Mouse (Mus musculus) cerebellum, adult 18-20 months (tissue): Measurements from ENCODE around the gene Myt1.
"Not testable (repeated sequence)": the region's sequence is repeated elsewhere in the genome, so short reads cannot be mapped to it uniquely, and the experiment has no call there.

Experiments
- DNase-seq, 2 experiments: peaks; one replicate each; pipeline ENCODE4 v3.0.0; 2021

Gene Myt1

DNA sequence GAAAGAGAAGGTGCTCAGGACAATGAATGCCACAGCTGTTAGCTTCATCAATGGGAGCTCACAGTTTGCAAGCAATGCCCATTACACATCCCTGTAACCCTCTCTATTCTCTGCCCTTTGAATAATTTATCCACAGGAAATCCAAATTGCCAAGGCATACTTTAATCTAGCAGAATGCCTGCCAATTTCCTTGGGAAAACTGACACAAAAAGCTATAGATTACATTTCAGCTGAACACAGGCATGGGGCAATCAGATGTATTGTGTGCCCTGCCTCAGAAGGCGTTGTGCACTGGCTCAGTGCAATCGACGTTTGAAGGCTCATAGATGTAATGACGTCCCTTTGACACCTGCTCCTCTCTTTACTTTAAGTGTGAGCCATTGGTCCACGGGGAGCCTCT is 24.7 kb downstream of the Myt1 start:
- no peak for DNase-seq

DNA sequence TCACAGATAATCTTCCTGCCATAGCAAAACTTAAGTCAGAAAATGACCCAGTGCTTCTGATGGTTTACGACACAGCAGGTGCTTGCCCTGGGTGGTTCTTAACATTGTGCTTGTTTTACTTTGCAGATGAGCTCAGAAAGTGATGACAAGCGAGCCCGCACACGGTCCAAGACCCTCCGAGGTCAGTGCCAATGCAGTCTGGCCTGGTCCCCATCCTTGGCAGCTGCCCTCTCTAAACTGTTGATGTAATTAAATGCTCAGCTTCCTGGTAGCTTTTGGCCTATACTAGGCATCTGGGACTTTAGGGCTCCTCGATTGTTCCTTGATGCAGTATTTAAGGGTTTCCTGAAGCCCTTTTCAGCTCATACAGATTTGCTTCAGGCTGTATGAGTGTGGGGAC is 26.3 kb downstream of the Myt1 start:
- no peak for DNase-seq

DNA sequence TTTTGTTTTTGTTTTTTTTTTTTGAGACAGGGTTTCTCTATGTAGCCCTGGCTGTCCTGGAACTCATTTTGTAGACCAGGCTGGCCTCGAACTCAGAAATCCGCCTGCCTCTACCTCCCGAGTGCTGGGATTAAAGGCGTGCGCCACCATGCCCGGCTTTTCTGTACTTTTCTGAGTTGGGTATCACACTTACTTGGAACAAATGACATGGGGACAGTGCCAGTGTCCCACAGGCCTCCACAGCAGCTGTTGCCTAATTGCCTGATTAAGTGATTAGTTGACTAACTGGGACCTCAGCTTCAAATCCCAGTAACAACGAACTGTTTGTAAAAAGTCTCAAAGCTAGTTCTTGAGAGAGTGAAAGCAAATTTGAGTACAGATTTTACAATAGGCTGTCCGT is 30.1 kb downstream of the Myt1 start:
- not testable (repeated sequence) for DNase-seq

DNA sequence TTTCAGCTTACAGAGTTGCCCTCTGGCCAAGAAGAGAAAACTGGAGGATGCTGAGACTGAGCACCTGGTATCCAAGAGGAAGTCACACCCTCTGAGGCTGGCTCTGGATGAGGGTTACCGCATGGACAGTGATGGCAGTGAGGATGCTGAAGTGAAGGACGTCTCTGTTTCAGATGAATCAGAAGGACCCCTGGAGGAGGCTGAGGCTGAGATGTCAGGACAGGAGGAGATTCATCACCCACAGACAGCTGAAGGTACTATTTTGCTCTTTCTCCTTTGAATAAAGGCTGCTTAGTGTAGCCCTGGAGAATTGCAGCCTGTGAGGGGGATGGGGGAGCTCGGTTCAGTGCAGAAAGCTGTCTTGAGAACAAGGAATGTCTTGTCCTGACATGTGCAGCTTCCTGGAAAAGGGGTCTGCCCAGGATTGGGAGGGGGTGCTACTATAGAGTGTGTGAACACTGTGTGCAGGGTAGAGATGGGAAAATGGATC is 32.6 kb downstream of the Myt1 start:
- peak; percentile 40 to 53 for DNase-seq

DNA sequence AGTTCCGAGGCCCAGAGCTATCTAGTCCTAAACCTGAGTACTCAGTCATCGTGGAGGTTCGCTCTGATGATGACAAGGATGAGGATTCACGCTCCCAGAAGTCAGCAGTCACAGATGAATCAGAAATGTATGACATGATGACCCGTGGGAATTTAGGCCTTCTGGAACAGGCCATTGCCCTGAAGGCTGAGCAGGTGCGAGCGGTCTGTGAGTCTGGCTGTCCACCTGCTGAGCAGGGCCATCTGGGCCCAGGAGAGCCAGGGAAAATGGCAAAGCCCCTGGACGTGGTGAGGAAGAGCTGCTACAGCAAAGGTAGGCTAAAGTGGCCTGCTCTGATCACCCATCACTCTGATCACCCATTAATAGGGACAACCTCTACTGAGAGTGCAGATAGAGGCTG is 34.5 kb downstream of the Myt1 start:
- peak; percentile 85 to 89 for DNase-seq

DNA sequence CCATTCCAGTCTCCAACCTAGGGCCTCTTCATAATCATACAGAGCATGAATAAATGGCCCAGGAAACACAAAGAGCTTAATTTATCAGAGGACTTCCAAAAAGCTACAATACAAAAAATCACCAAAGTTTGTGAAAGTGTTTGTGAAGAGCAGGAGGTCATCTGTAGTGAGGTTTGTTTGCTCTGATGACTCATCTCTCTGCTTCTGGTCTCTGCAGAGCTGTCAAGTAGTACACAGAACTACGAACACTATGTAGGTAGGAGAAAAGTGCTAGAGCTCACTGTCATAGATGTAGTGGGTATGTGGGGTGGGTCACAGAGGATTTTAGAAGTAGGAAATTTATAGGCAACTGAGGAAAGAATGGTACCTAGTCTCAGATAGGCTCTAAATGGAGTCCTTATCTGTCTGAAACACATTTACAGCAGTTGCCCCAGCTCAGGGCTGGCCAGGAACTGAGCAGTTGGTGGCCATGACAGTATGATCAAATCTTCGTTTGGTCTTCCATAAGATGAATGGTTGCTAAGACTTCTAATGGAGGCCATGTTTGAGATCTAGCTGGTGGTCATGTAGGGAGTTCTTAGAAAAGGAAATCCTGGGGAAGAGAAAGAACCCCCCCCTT is 66.0 kb downstream of the Myt1 start:
- no peak for DNase-seq

DNA sequence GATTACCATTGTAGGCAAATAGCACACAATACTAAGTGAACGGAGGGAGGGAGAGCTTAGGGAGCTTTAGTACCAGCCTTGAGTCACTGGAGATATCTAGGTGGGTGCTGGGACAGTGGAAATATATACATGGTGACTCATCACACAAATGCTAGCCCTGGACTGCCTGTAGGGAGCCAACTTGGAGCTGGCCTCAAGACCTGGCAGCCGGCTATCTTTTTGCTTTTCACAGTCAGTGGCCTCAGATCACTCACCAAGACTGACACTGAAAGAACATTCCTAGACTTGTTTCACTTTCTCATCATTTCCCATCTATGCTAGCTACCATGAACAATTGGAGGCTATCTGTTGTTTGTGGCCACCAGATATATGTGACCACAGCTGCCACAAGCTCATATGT is 69.6 kb downstream of the Myt1 start:
- DNase-seq: peak; percentile 37 to 46

DNA sequence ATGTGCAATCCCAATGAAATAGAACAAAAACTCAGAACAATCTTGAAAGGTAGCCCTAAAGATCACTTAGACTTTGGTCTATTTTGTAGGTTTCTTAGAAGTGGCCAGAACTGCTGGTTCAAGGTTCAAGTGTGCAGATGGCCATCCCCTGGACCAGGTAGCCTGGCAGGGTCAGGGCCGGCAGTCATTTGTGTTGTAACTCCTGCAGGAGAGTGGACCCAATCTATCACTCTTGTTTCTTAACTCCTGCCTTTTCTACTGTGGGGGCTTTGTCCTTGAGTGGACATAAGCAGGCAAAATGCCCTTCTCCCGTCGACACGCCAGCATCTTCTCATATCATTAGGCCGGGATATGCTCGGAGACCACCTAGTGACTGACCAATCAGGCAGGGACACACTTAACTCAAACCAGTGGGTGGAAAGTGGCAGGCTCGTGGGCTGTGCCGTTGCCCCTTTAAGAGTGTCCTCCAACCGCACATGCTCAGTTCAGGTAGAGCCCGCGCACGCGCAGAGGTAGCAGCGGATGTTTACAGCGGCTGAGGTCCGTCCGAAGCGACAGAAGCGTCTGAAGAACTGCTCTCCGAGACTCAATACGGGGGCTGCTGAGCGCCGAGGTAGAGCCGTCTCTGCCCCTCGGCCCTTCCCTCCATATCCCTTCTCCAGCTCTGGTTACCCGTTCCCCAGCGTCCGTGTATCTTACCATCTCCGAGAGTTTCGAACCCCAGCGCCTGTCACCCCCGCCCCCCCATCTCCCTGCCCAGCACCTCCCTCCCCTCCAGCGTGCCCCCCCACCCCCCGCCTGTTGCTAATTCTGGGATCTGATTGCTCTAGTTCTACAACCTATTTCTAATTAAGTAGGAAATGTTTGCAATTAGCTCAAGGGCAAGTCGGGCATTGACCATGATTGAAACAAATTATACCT is 74.5 kb downstream of the Myt1 start, which contains the start of gene Pcmtd2:
Gene Pcmtd2 (plus strand): TSS at position 483 of the 921 bp plus-strand sequence.
- peak; percentile 93 to 95 for DNase-seq

DNA sequence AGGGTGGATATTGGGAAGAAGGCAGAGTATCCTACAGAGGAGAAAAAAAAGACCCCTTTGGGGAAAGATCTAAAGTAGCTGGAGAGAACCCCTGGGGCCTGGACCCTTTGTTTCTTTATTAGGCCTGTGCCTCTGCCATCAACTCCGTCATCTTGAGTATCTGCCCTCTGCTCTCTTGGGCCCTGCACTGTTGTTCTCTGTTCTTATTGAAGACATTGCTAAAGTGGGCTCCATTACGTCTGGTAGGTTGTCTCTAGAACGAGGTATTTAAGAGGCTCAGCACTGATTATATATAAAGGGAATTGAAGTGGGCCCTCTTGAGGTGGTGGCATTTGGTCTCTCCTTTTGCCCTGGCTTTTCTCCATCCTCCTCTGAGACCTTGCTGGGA is 75.2 kb downstream of the Myt1 start:
- peak; percentile 19 to 43 for DNase-seq

DNA sequence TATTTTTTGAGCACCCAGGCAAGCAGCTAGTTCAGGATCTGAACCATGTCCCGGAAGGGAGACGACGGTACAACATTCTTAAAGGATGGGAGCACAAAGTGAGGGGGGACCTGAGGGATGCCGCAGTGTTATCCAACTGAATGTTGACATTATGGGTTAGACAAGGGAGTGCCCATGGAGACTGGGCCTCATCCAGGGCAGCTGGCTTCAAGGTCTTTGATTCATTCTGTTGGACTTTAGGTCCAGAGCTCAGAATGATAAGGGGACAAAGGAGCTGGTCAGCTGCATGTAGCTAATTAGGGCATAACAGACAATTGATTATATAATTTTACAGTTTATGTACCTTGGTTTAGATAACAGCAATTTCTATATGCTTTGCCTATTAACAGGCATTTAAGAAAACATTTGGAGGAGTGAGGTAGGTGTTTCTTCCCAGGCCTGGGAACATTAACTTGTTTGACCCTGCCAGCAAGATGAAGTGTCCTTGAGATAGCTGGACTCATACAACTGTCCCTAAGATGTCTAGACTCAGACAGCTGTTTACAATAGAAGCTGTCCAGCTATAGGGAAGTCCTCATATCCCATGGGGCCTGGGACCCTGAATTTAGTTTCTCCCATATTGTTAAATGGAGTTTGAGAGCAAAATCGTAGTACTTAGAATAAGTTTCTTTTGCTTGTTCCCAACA is 82.7 kb downstream of the Myt1 start:
- DNase-seq: no peak

DNA sequence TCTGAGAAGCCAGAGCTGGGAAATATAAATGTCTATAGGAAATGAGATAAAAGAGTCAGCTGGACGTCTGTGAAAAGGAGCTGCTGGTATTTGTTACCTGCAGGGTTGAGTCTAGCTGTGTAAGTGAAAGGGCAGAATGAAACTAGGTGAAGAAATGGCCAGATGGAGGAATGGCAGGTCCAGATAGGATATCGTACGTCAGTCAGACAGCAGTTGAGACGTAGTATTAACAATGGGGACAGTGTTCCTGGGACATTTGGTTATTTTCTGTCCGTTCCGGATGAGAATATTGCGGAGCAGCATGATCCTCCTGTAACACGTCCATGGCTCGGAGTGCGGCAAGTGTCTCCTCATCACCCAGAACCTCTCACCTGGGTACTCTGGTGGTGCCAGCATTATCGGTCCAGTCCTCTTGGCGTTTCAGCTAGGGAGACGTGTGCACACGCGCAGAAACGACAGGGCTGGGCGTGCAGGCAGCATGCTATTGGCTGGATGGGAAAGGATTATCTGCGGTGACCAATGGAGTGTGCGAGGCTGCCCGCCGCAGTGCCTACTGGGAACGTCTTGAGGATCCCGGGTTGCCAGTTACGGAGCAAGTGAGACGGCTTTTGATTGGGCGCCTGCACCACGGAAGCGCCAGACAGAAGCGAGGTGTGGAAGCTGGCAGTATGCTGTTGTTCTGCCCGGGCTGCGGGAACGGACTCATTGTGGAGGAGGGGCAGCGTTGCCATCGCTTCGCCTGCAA is 100.8 kb downstream of the Myt1 start, which contains the start of gene Polr3k:
Gene Polr3k (plus strand): TSS at position 547 of the 745 bp plus-strand sequence.
- DNase-seq: peak; percentile 94 to 96

DNA sequence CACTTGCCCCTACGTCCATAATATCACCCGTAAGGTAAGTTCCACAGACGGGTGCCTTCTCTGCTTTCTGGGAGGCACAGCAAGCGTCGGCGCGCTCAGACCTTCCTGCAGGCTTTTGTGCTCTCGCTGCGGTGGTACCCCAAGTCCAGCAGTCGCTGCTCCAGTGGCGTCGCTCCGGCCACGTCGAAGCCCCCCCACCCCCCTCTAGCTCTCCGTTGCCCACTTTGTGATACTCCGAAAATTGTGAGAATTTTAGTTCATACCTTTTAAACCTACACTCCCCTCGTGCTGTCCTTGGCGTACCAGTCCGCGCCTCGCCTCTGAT is 101.4 kb downstream of the Myt1 start:
- DNase-seq: no peak

DNA sequence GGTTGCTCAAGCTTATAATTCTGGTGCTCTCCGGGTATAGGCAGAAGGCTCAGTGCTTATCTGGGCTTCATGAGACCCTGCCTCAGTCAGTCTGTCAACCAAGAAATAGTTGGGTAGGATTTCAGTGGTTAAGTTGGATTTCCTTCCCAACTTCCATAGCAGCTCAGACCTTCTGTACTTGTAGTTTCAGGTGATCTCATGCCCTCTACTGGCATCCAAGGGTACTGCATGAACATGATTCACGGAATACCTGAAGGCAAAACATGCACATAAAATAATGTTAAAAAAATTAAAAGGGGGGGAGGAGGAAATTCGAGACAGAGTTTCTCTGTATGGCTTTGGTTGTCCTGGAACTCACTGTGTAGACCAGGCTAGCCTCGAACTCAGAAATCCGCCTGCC is 103.8 kb downstream of the Myt1 start:
- DNase-seq: peak; percentile 81 to 84

DNA sequence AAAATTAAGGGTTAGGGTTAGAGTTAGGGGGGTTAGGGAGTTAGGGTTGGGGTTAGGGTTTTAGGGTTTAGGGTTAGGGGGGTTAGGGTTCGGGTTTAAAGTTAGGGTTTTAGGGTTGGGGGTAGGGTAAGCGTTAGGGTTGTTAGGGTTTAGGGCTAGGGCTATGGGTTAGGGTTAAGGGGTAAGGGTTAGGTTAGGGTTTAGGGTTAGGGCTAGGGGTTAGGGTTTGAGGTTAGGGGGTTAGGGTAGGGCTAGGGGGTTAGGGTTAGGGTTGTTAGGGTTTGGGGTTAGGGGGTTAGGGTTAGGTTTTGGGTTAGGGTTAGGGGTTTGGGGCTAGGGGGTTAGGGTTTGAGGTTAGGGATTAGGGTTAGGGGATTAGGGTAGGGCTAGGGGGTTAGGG is 107.9 kb downstream of the Myt1 start:
- DNase-seq: no peak
